Mouse (Mus musculus) ES-E14 (cell line): Measurements from ENCODE around the gene Kcnk4.

Experiments used
- CHD2 ChIP-seq: IDR thresholded peaks from 2 replicates; pipeline ENCODE4 v1.6.1; 2014; ENCODE audit warnings: mild to moderate bottlenecking, low read depth, low read length, inconsistent platforms
- HCFC1 ChIP-seq: IDR thresholded peaks from 2 replicates; pipeline ENCODE4 v1.6.1; 2012; ENCODE audit warnings: low read length, inconsistent platforms, borderline replicate concordance; ENCODE audit not compliant: insufficient read depth
- MAFK ChIP-seq: IDR thresholded peaks from 2 replicates; pipeline ENCODE4 v1.6.1; 2014; ENCODE audit warnings: mild to moderate bottlenecking, low read depth, low read length, inconsistent platforms; ENCODE audit not compliant: insufficient read depth
- ZC3H11A ChIP-seq: IDR thresholded peaks from 2 replicates; pipeline ENCODE4 v1.6.1; 2012; ENCODE audit warnings: low read depth, mild to moderate bottlenecking, inconsistent platforms, low read length, borderline replicate concordance
- ZNF384 ChIP-seq: IDR thresholded peaks from 2 replicates; pipeline ENCODE4 v1.6.1; 2012; ENCODE audit warnings: low read depth, low read length, inconsistent platforms

- TF ChIP-seq ZNF384 = no peak
- TF ChIP-seq ZC3H11A = no peak
- no peak for TF ChIP-seq CHD2
- no peak for TF ChIP-seq HCFC1
- TF ChIP-seq MAFK = no peak
Observed at GRCm38 (mm10) chr19:6939106-6940002, 5.0 kb upstream of the Kcnk4 start.
